In the genomic region with DNA sequence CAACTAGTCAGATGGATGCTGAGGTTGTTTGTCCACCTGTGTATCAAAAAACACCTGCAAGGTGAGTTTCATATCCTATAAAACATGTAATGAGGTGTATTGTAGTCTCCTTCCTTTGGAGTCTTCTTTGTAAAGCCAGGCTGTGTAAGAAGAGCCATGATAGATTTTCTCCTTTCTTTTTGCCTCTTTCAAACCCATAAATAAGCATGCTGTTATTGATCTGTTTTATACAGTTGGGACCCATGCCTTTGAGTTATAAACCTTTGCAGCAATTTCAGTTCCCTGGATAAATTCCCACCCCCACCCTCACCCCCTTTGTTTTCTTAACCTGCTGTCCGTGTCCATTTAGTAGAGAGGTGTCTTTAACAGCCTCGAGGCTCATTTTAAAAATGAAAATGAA, we compare ENCODE assay signal across 1 mouse cellular context.
TF ChIP-seq lines count a peak whose summit lies in the region.

No protein-coding gene starts in this region.

TF ChIP-seq in CH12.LX, 34 proteins besides CTCF, POLR2A, EP300 and RAD21 (continued from another document):
- TF ChIP-seq RCOR1 (conservative IDR thresholded peaks at IDR 0.05; ENCODE audit: low read depth, low read length) (no peak), MAZ (IDR thresholded peaks at IDR 0.05; ENCODE audit: low read depth, low read length) (no peak), JUN (IDR thresholded peaks at IDR 0.05; ENCODE audit: insufficient read depth, low read depth, low read length) (no peak), CHD1 (IDR thresholded peaks at IDR 0.05; ENCODE audit: low read depth, low read length) (no peak), ZC3H11A (IDR thresholded peaks at IDR 0.05; ENCODE audit: low read depth, low read length) (no peak), MEF2A (IDR thresholded peaks at IDR 0.05; ENCODE audit: borderline replicate concordance, low read depth, low read length) (no peak)
TF ChIP-seq in CH12.LX: peak in this region for 0.
